32 mouse cellular contexts compared by ENCODE assay signal in genomic region chr3:121718679-121719078, GRCm38 (mm10). TPM values are rescaled to one million over a fixed set of nuclear protein-coding genes. Genes with fewer than 3 reads are reported as not detected.
"Had no signal": no experiment of that assay in that cellular context is flagged by ENCODE, and none has a peak within 500 bp of the region (broad histone marks: within the 10 kb centered on the region; RNA-seq: fewer than 3 reads in every experiment).

No protein-coding gene starts in this region.

- H3K27ac ChIP-seq: limb, embryonic 15.5 days; liver, embryonic 14.5 days; midbrain, embryonic 10.5 days; midbrain, embryonic 13.5 days; neural tube, embryonic 13.5 days had no signal

- H3K4me3 ChIP-seq: limb, embryonic 15.5 days; megakaryocyte, embryonic 14.5 days; midbrain, embryonic 10.5 days; midbrain, embryonic 13.5 days; myocyte; neural tube, embryonic 13.5 days had no signal

- H3K4me2 ChIP-seq: limb, embryonic 15.5 days; liver, embryonic 11.5 days; lung, embryonic 14.5 days; midbrain, embryonic 13.5 days; neural tube, embryonic 13.5 days had no signal

- ATAC-seq: liver, postnatal 0 days; lung, postnatal 0 days; midbrain, embryonic 13.5 days; midbrain, embryonic 16.5 days had no signal

- H3K9me3 ChIP-seq: limb, embryonic 15.5 days; midbrain, embryonic 10.5 days; midbrain, embryonic 13.5 days; neural tube, embryonic 13.5 days had no signal

- H3K9ac ChIP-seq: limb, embryonic 15.5 days; liver, embryonic 14.5 days; liver, postnatal 0 days; lung, embryonic 14.5 days; midbrain, embryonic 13.5 days; neural tube, embryonic 13.5 days had no signal

- H3K36me3 ChIP-seq: limb, embryonic 15.5 days; midbrain, embryonic 10.5 days; midbrain, embryonic 13.5 days; neural tube, embryonic 13.5 days had no signal

- DNase-seq: kidney, adult 18-20 months; kidney, adult 9 months; kidney, postnatal 14 days; kidney, postnatal 4 days; layer of hippocampus, adult 9-11 months; liver, postnatal 0 days; lung, embryonic 14.5 days; retina, postnatal 1 day; right cerebral cortex, postnatal 25 days; thymus, postnatal 25 days had no signal

RNA-seq across cellular contexts. Expression of gene F3, which starts 4.7 kb away (rescaled TPM):
- total RNA-seq: monocyte, adult 5-6 weeks had no signal

RNA-seq across cellular contexts. Expression of gene 4930432M17Rik, which starts 48.1 kb away (rescaled TPM):
- total RNA-seq: layer of hippocampus, adult 18-20 months; layer of hippocampus, postnatal 25 days; left cerebral cortex, adult 8-10 months; left cerebral cortex, postnatal 14 days; monocyte, adult 5-6 weeks; neutrophil, adult 5-6 weeks had no signal
- polyA plus RNA-seq: kidney, embryonic 16.5 days; limb, embryonic 11.5 days; limb, embryonic 15.5 days; liver, embryonic 11.5 days; liver, embryonic 14.5 days; liver, postnatal 0 days; lung, embryonic 14.5 days; lung, postnatal 0 days; midbrain, embryonic 10.5 days; midbrain, embryonic 13.5 days; midbrain, embryonic 16.5 days; myocyte; neural tube, embryonic 13.5 days; small intestine, adult 2 months; spleen, adult 2 months; stomach, embryonic 16.5 days; thymus, postnatal 0 days had no signal
